In the genomic region with DNA sequence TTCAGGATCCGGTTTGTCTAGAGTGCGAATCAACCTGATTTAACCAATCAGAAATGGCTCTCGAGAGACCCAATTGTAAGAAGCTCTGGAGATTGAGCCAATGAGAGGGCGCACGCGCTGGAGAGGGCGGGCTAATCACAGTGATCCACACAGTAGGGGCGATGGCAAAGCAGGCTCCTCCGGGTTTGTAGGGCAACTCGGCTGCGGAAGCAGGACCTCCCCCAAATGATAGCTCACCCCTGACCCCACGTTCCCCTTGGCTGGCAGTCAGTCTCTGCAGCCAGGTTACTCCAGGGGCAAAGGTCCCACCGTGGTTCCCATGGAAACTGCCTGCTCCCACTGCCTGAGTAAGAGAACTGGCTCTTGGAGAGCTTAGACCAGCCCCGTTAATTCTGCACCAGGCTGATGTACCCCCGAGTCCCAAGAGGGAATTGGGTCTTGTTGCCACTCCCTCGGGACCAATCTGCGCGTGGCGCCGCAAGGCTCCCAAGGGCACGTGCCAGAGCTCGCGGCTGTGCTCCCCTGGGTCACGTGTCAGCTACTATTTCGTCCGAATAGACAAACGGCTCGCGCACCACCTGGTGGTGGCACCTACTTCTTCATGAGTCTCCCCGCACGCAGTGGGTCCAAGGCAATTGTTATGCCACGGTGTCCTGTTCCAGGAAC, we compare ENCODE assay signal across 8 mouse cellular contexts. TPM values are rescaled to one million over a fixed set of nuclear protein-coding genes. Genes with fewer than 3 reads are reported as not detected.
DNase-seq lines count a peak whose midpoint lies in the region; ATAC-seq and TF ChIP-seq lines count a peak whose summit lies in the region.

No protein-coding gene starts in this region.

- peak overlapping the region; percentile 40 for H3K4me2 ChIP-seq in forebrain, embryonic 11.5 days (ENCODE audit: low read depth, low read length, severe bottlenecking)
- H3K4me2 ChIP-seq in lung, embryonic 15.5 days: peak overlapping the region; percentile 21; the same call in 1 of the 2 replicates

- H3K4me1 ChIP-seq in G1E (ENCODE audit: insufficient read depth, low read depth, low read length): peaks cover 19% of the 10 kb centered on the region
- H3K4me1 ChIP-seq in forebrain, embryonic 11.5 days (replicated peaks; ENCODE audit: control insufficient read depth, insufficient read depth, low read length): peaks cover 6% of the 10 kb centered on the region; the same call in 1 of the 2 replicates
- H3K4me1 ChIP-seq in hindbrain, embryonic 10.5 days (replicated peaks): peaks cover 44% of the 10 kb centered on the region
- H3K4me1 ChIP-seq in lung, embryonic 15.5 days: peaks cover 27% of the 10 kb centered on the region

- TF ChIP-seq CTCF in G1E (IDR thresholded peaks at IDR 0.05; ENCODE audit: low read depth, low read length): no peak

- H3K36me3 ChIP-seq in G1E (replicated peaks): peaks cover 44% of the 10 kb centered on the region
- peaks cover 7% of the 10 kb centered on the region; the same call in 1 of the 2 replicates for H3K36me3 ChIP-seq in forebrain, embryonic 11.5 days (ENCODE audit: control insufficient read depth, insufficient read depth, low read length)
- H3K36me3 ChIP-seq in hindbrain, embryonic 10.5 days: peaks cover 28% of the 10 kb centered on the region
- H3K36me3 ChIP-seq in lung, embryonic 15.5 days: peaks cover 24% of the 10 kb centered on the region

- H3K27ac ChIP-seq in forebrain, embryonic 11.5 days (ENCODE audit: low read depth, low read length): no peak overlapping the region
- peak overlapping the region; percentile 20; the same call in 1 of the 2 replicates for H3K27ac ChIP-seq in hindbrain, embryonic 10.5 days
- H3K27ac ChIP-seq in lung, embryonic 15.5 days: no peak overlapping the region

- WGBS in forebrain, embryonic 11.5 days: 3% methylated on average over 32 of the region's 32 CpGs
- WGBS in hindbrain, embryonic 10.5 days: 2% methylated on average over 32 of the region's 32 CpGs
- 3% methylated on average over 32 of the region's 32 CpGs for WGBS in lung, embryonic 15.5 days

- H3K9ac ChIP-seq in forebrain, embryonic 11.5 days (ENCODE audit: low read length): no peak overlapping the region
- no peak overlapping the region for H3K9ac ChIP-seq in lung, embryonic 15.5 days

- H3K27me3 ChIP-seq in G1E (ENCODE audit: insufficient read depth, low read length): peaks cover 15% of the 10 kb centered on the region; the same call in 1 of the 2 replicates
- peaks cover 14% of the 10 kb centered on the region; the same call in 1 of the 2 replicates for H3K27me3 ChIP-seq in forebrain, embryonic 11.5 days (ENCODE audit: control insufficient read depth, insufficient read depth, low read length)
- peaks cover 61% of the 10 kb centered on the region for H3K27me3 ChIP-seq in hindbrain, embryonic 10.5 days (ENCODE audit: insufficient read depth, poor library complexity, severe bottlenecking)
- peaks cover 63% of the 10 kb centered on the region for H3K27me3 ChIP-seq in lung, embryonic 15.5 days

- peak overlapping the region; percentile 14; the same call in 1 of the 2 replicates for H3K4me3 ChIP-seq in G1E (ENCODE audit: low read depth, low read length)
- no peak overlapping the region for H3K4me3 ChIP-seq in forebrain, embryonic 11.5 days (ENCODE audit: low read depth, low read length)
- peak overlapping the region; percentile 39 for H3K4me3 ChIP-seq in hindbrain, embryonic 10.5 days
- H3K4me3 ChIP-seq in lung, embryonic 15.5 days: no peak overlapping the region

- peaks cover 18% of the 10 kb centered on the region for H3K9me3 ChIP-seq in G1E (replicated peaks)
- H3K9me3 ChIP-seq in forebrain, embryonic 11.5 days (ENCODE audit: control insufficient read depth, low read length): no peaks in the 10 kb centered on the region
- H3K9me3 ChIP-seq in hindbrain, embryonic 10.5 days: no peaks in the 10 kb centered on the region
- no peaks in the 10 kb centered on the region for H3K9me3 ChIP-seq in lung, embryonic 15.5 days

- ATAC-seq in G1E (ENCODE audit: extremely low read depth, insufficient number of reproducible peaks, low FRiP score, poor library complexity, severe bottlenecking): no peak
- ATAC-seq in forebrain, embryonic 11.5 days (replicated peaks; ENCODE audit: low FRiP score): peak; percentile 28
- ATAC-seq in lung, embryonic 15.5 days (ENCODE audit: borderline replicate concordance, extremely low read depth, low FRiP score, low TSS enrichment): no peak

- DNase-seq in G1E (ENCODE audit: low spot score): peak; percentile 74
- DNase-seq in c-Kit-positive CD71-positive TER-119-negative erythroid progenitor cells, embryonic 14.5 days (ENCODE audit: low read depth): peak; percentile 67
- peak; percentile 86 for DNase-seq in forebrain, embryonic 11.5 days (ENCODE audit: low spot score)
- DNase-seq in hindbrain, embryonic 10.5 days (ENCODE audit: low spot score): peak; percentile 83
- peak; percentile 89 for DNase-seq in layer of hippocampus, adult 9-11 months
- peak; percentile 42 for DNase-seq in ovary, postnatal 14 days (ENCODE audit: low spot score)
- DNase-seq in thymus, postnatal 14 days: peak; percentile 85

RNA-seq across cellular contexts. Expression of gene Elavl3, which starts 2.7 kb away (rescaled TPM):
- not detected in 2 replicates for total RNA-seq in G1E (2014; fragmentation: Nextera tagmentation)
- 0.05 and 0.06 TPM in 2 replicates for total RNA-seq in G1E (2017)
- polyA plus RNA-seq in G1E (2012): 0.01 TPM in 1 of 2 replicates, not detected in the other
- polyA plus RNA-seq in forebrain, embryonic 11.5 days (2014; fragmentation: Nextera tagmentation; extraction: Ambion mirVana): 53.5 and 60.0 TPM in 2 replicates
- 22.7 and 57.1 TPM in 2 replicates for polyA plus RNA-seq in hindbrain, embryonic 10.5 days (2016; fragmentation: Nextera tagmentation; extraction: Ambion mirVana)
- 0.25 and 0.51 TPM in 2 replicates for polyA plus RNA-seq in lung, embryonic 15.5 days (2015; fragmentation: Nextera tagmentation; extraction: Ambion mirVana)

RNA-seq across cellular contexts. Expression of gene Gm49318, which starts 16.5 kb away (rescaled TPM):
- not detected in 2 replicates for total RNA-seq in G1E (2014; fragmentation: Nextera tagmentation)
- not detected in 2 replicates for total RNA-seq in G1E (2017)
- not detected in 2 replicates for polyA plus RNA-seq in G1E (2012)
- polyA plus RNA-seq in forebrain, embryonic 11.5 days (2014; fragmentation: Nextera tagmentation; extraction: Ambion mirVana): not detected in 2 replicates
- not detected in 2 replicates for polyA plus RNA-seq in hindbrain, embryonic 10.5 days (2016; fragmentation: Nextera tagmentation; extraction: Ambion mirVana)
- not detected in 2 replicates for polyA plus RNA-seq in lung, embryonic 15.5 days (2015; fragmentation: Nextera tagmentation; extraction: Ambion mirVana)

RNA-seq across cellular contexts. Expression of gene Zfp653, which starts 16.6 kb away (rescaled TPM):
- total RNA-seq in G1E (2014; fragmentation: Nextera tagmentation) (7.3 and 10.5 TPM in 2 replicates), G1E (2017) (9.1 and 11.3 TPM in 2 replicates)
- 19.0 and 22.4 TPM in 2 replicates for polyA plus RNA-seq in G1E (2012)
- 10.9 and 11.8 TPM in 2 replicates for polyA plus RNA-seq in forebrain, embryonic 11.5 days (2014; fragmentation: Nextera tagmentation; extraction: Ambion mirVana)
- 11.1 and 15.4 TPM in 2 replicates for polyA plus RNA-seq in hindbrain, embryonic 10.5 days (2016; fragmentation: Nextera tagmentation; extraction: Ambion mirVana)
- polyA plus RNA-seq in lung, embryonic 15.5 days (2015; fragmentation: Nextera tagmentation; extraction: Ambion mirVana): 13.4 and 15.3 TPM in 2 replicates

RNA-seq across cellular contexts. Expression of gene Ecsit, which starts 30.7 kb away (rescaled TPM):
- total RNA-seq in G1E (2014; fragmentation: Nextera tagmentation) (18.2 and 25.4 TPM in 2 replicates), G1E (2017) (24.0 and 28.5 TPM in 2 replicates)
- 33.2 and 43.2 TPM in 2 replicates for polyA plus RNA-seq in G1E (2012)
- polyA plus RNA-seq in forebrain, embryonic 11.5 days (2014; fragmentation: Nextera tagmentation; extraction: Ambion mirVana): 34.6 and 39.6 TPM in 2 replicates
- 42.6 and 45.5 TPM in 2 replicates for polyA plus RNA-seq in hindbrain, embryonic 10.5 days (2016; fragmentation: Nextera tagmentation; extraction: Ambion mirVana)
- 33.2 and 33.9 TPM in 2 replicates for polyA plus RNA-seq in lung, embryonic 15.5 days (2015; fragmentation: Nextera tagmentation; extraction: Ambion mirVana)

RNA-seq across cellular contexts. Expression of gene Cnn1, which starts 44.5 kb away (rescaled TPM):
- total RNA-seq in G1E (2014; fragmentation: Nextera tagmentation): not detected in 2 replicates
- 0.05 and 0.17 TPM in 2 replicates for total RNA-seq in G1E (2017)
- polyA plus RNA-seq in G1E (2012): not detected in 2 replicates
- polyA plus RNA-seq in forebrain, embryonic 11.5 days (2014; fragmentation: Nextera tagmentation; extraction: Ambion mirVana): 1.00 and 1.2 TPM in 2 replicates
- polyA plus RNA-seq in hindbrain, embryonic 10.5 days (2016; fragmentation: Nextera tagmentation; extraction: Ambion mirVana): 2.4 TPM in 2 replicates
- 60.9 and 71.5 TPM in 2 replicates for polyA plus RNA-seq in lung, embryonic 15.5 days (2015; fragmentation: Nextera tagmentation; extraction: Ambion mirVana)

Comparison
In these comparisons a context has a peak if more than half of its experiments do, and no peak if none do; other contexts are left out.
1. H3K4me3 ChIP-seq: peak in G1E (single experiment) and hindbrain, embryonic 10.5 days (single experiment); none in forebrain, embryonic 11.5 days (single experiment) and lung, embryonic 15.5 days (single experiment).
2. RNA of gene Elavl3, which starts 2.7 kb away (polyA plus RNA-seq): 22.7 to 57.1 TPM in hindbrain, embryonic 10.5 days and 53.5 to 60.0 TPM in forebrain, embryonic 11.5 days; 0.25 to 0.51 TPM in lung, embryonic 15.5 days and 0.01 TPM in G1E; every median in the first group is over 10 times any median in the second.
3. Peak in every context shown above with its lines, with median percentiles within 50 percentile points of each other: DNase-seq.